Mouse (Mus musculus): Measurements from ENCODE around the gene Sost. TPM values are rescaled to one million over a fixed set of nuclear protein-coding genes. Genes with fewer than 3 reads are reported as not detected.
A peak's percentile ranks its signal among the peaks of the same experiment; 100 is the strongest.

The Sost gene
- polyA plus RNA-seq, 1 experiment from 2014 or later = not detected

DNA sequence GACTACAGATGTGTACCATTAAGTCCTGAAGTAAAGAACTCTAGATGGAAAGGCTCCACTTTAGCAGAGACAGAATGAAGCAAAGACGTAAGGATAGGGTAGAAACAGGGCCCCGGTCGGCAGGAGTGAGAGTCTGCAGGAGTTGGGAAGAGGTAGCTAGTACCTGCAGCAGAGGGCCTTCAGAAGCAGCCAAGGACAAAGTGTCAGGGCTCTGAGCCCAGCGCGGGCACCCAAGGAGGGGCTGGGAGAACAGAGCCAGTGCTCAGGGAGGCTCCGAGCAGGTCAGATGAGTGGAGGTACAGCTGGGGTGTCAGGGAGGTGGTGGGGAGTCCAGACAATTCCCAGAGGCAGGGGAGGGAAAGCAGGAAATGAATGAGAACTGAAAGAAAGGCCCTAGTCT, 42.8 kb downstream of the Sost start:
- H3K4me1 ChIP-seq (ENCODE audit: control insufficient read depth, insufficient read depth, low read length) = no peaks in the 10 kb centered on the region

DNA sequence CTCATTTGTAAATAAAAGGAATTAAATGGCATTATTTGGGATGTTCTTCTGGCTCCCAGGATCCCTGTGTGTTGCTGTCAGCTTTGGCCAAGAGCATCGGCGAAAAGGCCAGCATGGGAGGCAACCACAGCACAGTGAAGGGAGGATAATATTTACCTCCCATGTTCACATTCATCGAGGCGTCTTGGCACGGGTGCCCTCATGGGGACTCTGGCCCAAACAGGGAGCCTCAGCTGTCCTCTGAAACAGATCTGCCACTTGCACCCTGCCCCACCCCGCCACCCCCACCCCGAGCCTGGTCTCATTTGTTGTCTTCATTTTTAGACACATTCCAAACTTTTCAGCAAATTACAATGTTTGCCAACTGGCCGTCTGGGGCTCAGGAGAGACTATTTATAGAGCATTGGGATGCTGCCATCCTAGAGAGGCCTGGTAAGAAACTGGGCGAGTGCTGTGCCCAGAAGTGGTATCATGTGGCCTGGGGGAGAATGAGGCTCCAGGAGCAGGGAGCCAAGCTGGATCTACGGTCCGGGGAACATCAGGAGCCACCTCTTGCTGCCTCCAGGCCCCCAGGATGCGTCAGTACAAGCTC, 45.4 kb downstream of the Sost start:
- Histone ChIP-seq H3K36me3 (ENCODE audit: control insufficient read depth, insufficient read depth, low read length) (no peaks in the 10 kb centered on the region), H3K9ac (ENCODE audit: low read length) (no peak overlapping the region), H3K4me3 (ENCODE audit: low read depth, low read length) (no peak overlapping the region), H3K4me1 (ENCODE audit: control insufficient read depth, insufficient read depth, low read length) (no peaks in the 10 kb centered on the region), H3K27ac (ENCODE audit: low read depth, low read length) (no peak overlapping the region), H3K27me3 (ENCODE audit: control insufficient read depth, insufficient read depth, low read length) (no peaks in the 10 kb centered on the region), H3K9me3 (ENCODE audit: control insufficient read depth, low read length) (no peaks in the 10 kb centered on the region), H3K4me2 (no peak overlapping the region)
- ATAC-seq (ENCODE audit: low FRiP score) = no peak
- DNase-seq (ENCODE audit: low spot score, missing footprints) = peak; percentile 72
- WGBS = 87% methylated on average over 12 of the region's 12 CpGs

More for the DNA sequence above, 42.8 kb downstream of the Sost start:
- ATAC-seq (ENCODE audit: low FRiP score) (no peak), DNase-seq (ENCODE audit: low spot score, missing footprints) (peak; percentile 51)
- Histone ChIP-seq H3K9ac (ENCODE audit: low read length) (no peak overlapping the region), H3K9me3 (ENCODE audit: control insufficient read depth, low read length) (no peaks in the 10 kb centered on the region), H3K4me2 (no peak overlapping the region), H3K36me3 (ENCODE audit: control insufficient read depth, insufficient read depth, low read length) (no peaks in the 10 kb centered on the region), H3K27ac (ENCODE audit: low read depth, low read length) (no peak overlapping the region), H3K4me3 (ENCODE audit: low read depth, low read length) (no peak overlapping the region), H3K27me3 (ENCODE audit: control insufficient read depth, insufficient read depth, low read length) (no peaks in the 10 kb centered on the region)
- 81% methylated on average over 6 of the region's 6 CpGs for WGBS

DNA sequence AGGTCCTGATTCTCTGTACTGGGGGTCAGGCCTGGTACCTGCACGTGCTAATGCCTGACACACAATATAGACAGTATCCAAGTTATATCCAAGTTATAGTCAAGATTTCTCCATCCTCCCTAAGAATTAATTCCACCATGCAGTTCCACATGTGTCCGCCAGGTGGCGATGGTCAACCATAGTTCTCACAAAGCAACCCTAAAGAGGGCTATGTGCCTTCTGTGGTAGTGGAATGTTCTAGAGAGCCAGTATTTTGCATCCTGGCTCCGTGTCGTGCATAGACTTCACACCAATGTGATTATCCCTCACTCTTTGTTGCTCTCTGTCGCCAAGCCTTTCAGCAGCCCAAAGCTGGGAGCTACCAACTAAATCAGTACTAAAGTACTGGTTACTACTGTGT, 47.2 kb downstream of the Sost start:
- Histone ChIP-seq H3K27ac (ENCODE audit: low read depth, low read length) (no peak overlapping the region), H3K4me3 (ENCODE audit: low read depth, low read length) (no peak overlapping the region), H3K9ac (ENCODE audit: low read length) (no peak overlapping the region), H3K4me2 (no peak overlapping the region), H3K4me1 (ENCODE audit: control insufficient read depth, insufficient read depth, low read length) (no peaks in the 10 kb centered on the region), H3K9me3 (ENCODE audit: control insufficient read depth, low read length) (no peaks in the 10 kb centered on the region), H3K27me3 (ENCODE audit: control insufficient read depth, insufficient read depth, low read length) (no peaks in the 10 kb centered on the region), H3K36me3 (ENCODE audit: control insufficient read depth, insufficient read depth, low read length) (no peaks in the 10 kb centered on the region)
- peak; percentile 99 for DNase-seq (ENCODE audit: low spot score, missing footprints)
- ATAC-seq (ENCODE audit: low FRiP score) = no peak; the same call in 1 of the 2 replicates
- WGBS = 1% methylated on average over 6 of the region's 6 CpGs

DNA sequence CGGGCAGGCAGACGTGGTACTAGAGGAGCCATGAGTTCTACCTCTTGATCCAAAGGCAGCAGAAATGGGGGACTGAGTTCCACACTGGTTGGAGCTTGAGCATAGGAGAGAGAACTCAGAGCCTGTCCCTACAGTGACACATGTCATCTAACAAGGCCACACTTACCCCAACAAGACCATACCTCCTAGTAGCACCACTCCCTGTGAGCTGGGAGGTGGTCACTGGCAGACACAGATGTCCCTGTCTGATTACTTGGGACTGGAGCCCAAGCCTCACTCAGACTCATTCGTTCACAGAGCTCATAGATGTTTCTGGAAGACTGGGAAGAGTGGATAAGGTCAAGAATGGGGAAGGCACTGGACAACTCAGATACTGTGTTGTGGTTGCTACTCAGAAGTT, 48.2 kb downstream of the Sost start:
- Histone ChIP-seq H3K27ac (ENCODE audit: low read depth, low read length) (no peak overlapping the region), H3K9ac (ENCODE audit: low read length) (no peak overlapping the region), H3K4me3 (ENCODE audit: low read depth, low read length) (no peak overlapping the region), H3K9me3 (ENCODE audit: control insufficient read depth, low read length) (no peaks in the 10 kb centered on the region), H3K27me3 (ENCODE audit: control insufficient read depth, insufficient read depth, low read length) (no peaks in the 10 kb centered on the region), H3K4me1 (ENCODE audit: control insufficient read depth, insufficient read depth, low read length) (no peaks in the 10 kb centered on the region), H3K4me2 (no peak overlapping the region), H3K36me3 (ENCODE audit: control insufficient read depth, insufficient read depth, low read length) (no peaks in the 10 kb centered on the region)
- WGBS = 74% methylated on average over 3 of the region's 3 CpGs
- DNase-seq (ENCODE audit: low spot score, missing footprints) = peak; percentile 54
- ATAC-seq (ENCODE audit: low FRiP score) = no peak

DNA sequence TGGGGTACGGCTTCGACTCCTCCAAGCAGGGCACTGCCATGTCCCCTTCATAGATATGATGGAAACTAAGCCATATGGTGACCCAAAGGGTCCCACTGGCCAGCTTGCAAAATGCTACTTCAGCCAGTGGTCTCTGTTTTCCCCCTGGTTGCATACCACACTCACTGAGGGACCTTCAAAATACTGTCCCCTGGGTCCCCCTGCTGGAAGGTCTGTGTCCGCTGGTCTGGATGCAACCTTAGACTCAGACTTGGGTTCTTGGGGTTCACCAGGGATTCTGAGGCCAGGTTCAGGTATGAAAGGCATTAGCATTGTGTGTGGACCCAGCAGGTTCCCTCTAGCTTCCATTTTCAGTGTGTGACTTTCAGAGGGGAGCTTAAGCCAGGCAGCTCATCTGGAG, 50.0 kb downstream of the Sost start:
- Histone ChIP-seq H3K4me3 (ENCODE audit: low read depth, low read length) (no peak overlapping the region), H3K4me2 (no peak overlapping the region), H3K36me3 (ENCODE audit: control insufficient read depth, insufficient read depth, low read length) (no peaks in the 10 kb centered on the region), H3K27ac (ENCODE audit: low read depth, low read length) (no peak overlapping the region), H3K27me3 (ENCODE audit: control insufficient read depth, insufficient read depth, low read length) (no peaks in the 10 kb centered on the region), H3K4me1 (ENCODE audit: control insufficient read depth, insufficient read depth, low read length) (no peaks in the 10 kb centered on the region), H3K9ac (ENCODE audit: low read length) (no peak overlapping the region), H3K9me3 (ENCODE audit: control insufficient read depth, low read length) (no peaks in the 10 kb centered on the region)
- 69% methylated on average over 3 of the region's 3 CpGs for WGBS
- no peak for ATAC-seq (ENCODE audit: low FRiP score)
- peak; percentile 75 for DNase-seq (ENCODE audit: low spot score, missing footprints)

DNA sequence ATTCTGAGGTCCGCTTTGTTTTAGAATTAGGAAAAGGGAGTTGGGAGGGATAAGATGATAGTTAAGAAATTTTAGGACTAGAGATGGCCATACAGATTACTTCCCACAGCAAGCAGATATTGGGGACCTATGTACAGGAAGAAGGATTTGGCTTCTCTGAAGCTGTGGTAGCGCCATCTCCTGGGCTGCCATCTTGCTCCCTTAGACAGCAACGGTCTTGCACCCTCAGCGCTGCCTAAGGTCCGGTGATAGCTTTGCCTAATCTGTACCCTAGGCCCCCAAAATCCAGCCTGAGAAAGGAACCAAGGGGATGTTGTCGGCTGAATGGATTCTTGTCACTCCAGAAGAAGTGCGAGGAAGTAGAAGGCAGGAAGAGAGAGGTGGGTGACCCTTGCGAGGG, 53.2 kb downstream of the Sost start:
- DNase-seq (ENCODE audit: low spot score, missing footprints) = peak; percentile 49
- H3K4me2 ChIP-seq = no peak overlapping the region
- H3K9me3 ChIP-seq (ENCODE audit: control insufficient read depth, low read length) = no peaks in the 10 kb centered on the region
- WGBS = 65% methylated on average over 8 of the region's 8 CpGs
- no peaks in the 10 kb centered on the region for H3K36me3 ChIP-seq (ENCODE audit: control insufficient read depth, insufficient read depth, low read length)
- no peak for ATAC-seq (ENCODE audit: low FRiP score)
- H3K27me3 ChIP-seq (ENCODE audit: control insufficient read depth, insufficient read depth, low read length) = no peaks in the 10 kb centered on the region
- no peak overlapping the region for H3K9ac ChIP-seq (ENCODE audit: low read length)
- H3K4me1 ChIP-seq (ENCODE audit: control insufficient read depth, insufficient read depth, low read length) = no peaks in the 10 kb centered on the region
- no peak overlapping the region for H3K27ac ChIP-seq (ENCODE audit: low read depth, low read length)
- no peak overlapping the region for H3K4me3 ChIP-seq (ENCODE audit: low read depth, low read length)

Other genes with a start within 250 kb of the Sost start
- gene Dhx8, start 234.1 kb downstream of the Sost start, polyA plus RNA-seq (2014; fragmentation: Nextera tagmentation; extraction: Ambion mirVana) = 39.2 and 41.1 TPM in 2 replicates
- gene Etv4, start 181.6 kb downstream of the Sost start, polyA plus RNA-seq (2014; fragmentation: Nextera tagmentation; extraction: Ambion mirVana) = 3.8 and 4.6 TPM in 2 replicates
- gene Meox1, start 72.6 kb downstream of the Sost start, polyA plus RNA-seq (2014; fragmentation: Nextera tagmentation; extraction: Ambion mirVana) = 0.29 TPM in 1 of 2 replicates, not detected in the other
- not detected in 2 replicates for gene Cfap97d1, start 17.3 kb upstream of the Sost start, polyA plus RNA-seq (2014; fragmentation: Nextera tagmentation; extraction: Ambion mirVana)
- 11.1 and 11.6 TPM in 2 replicates for gene Dusp3, start 20.0 kb upstream of the Sost start, polyA plus RNA-seq (2014; fragmentation: Nextera tagmentation; extraction: Ambion mirVana)
- 14.4 and 15.5 TPM in 2 replicates for gene Mpp3, start 61.4 kb upstream of the Sost start, polyA plus RNA-seq (2014; fragmentation: Nextera tagmentation; extraction: Ambion mirVana)
- 0.11 and 0.19 TPM in 2 replicates for gene Cd300lg, start 74.5 kb upstream of the Sost start, polyA plus RNA-seq (2014; fragmentation: Nextera tagmentation; extraction: Ambion mirVana)
- gene Mpp2, start 121.5 kb upstream of the Sost start, polyA plus RNA-seq (2014; fragmentation: Nextera tagmentation; extraction: Ambion mirVana) = 9.4 and 10.8 TPM in 2 replicates
- not detected in 2 replicates for gene Ppy, start 134.3 kb upstream of the Sost start, polyA plus RNA-seq (2014; fragmentation: Nextera tagmentation; extraction: Ambion mirVana)
- gene Pyy, start 140.8 kb upstream of the Sost start, polyA plus RNA-seq (2014; fragmentation: Nextera tagmentation; extraction: Ambion mirVana) = 0.44 TPM in 1 of 2 replicates, not detected in the other
- not detected in 2 replicates for gene Nags, start 178.5 kb upstream of the Sost start, polyA plus RNA-seq (2014; fragmentation: Nextera tagmentation; extraction: Ambion mirVana)
- 33.5 and 35.9 TPM in 2 replicates for gene Tmem101, start 189.4 kb upstream of the Sost start, polyA plus RNA-seq (2014; fragmentation: Nextera tagmentation; extraction: Ambion mirVana)
- gene Lsm12, start 218.3 kb upstream of the Sost start, polyA plus RNA-seq (2014; fragmentation: Nextera tagmentation; extraction: Ambion mirVana) = 73.5 and 74.8 TPM in 2 replicates
- 27.8 and 31.5 TPM in 2 replicates for gene G6pc3, start 222.6 kb upstream of the Sost start, polyA plus RNA-seq (2014; fragmentation: Nextera tagmentation; extraction: Ambion mirVana)